Mouse (Mus musculus) E14TG2a.4 (cell line): ENCODE measurements around the gene Gm47996.
"Not testable (repeated sequence)": the region's sequence is repeated elsewhere in the genome, so short reads cannot be mapped to it uniquely, and the experiment has no call there.

Experiments
- H3K27me3 ChIP-seq: 2 replicates; pipeline ENCODE4 v1.6.1; 2014; ENCODE audit warnings: low read length, control low read depth; ENCODE audit not compliant: insufficient read depth
- H3K36me3 ChIP-seq: 2 replicates; pipeline ENCODE4 v1.6.1; 2014; ENCODE audit warnings: low read length, control low read depth; ENCODE audit not compliant: insufficient read depth
- H3K4me1 ChIP-seq: replicated peaks from 2 replicates; pipeline ENCODE4 v1.6.1; 2014; ENCODE audit warnings: low read depth, low read length, control low read depth
- H3K4me3 ChIP-seq: replicated peaks from 2 replicates; pipeline ENCODE4 v1.5.1; 2014; ENCODE audit warnings: mild to moderate bottlenecking, low read length
- H3K9me3 ChIP-seq: 2 replicates; pipeline ENCODE4 v1.6.1; 2014; ENCODE audit warnings: low read length, control low read depth
- CTCF ChIP-seq: conservative IDR thresholded peaks from 2 replicates; pipeline ENCODE4 v1.5.1; 2014; ENCODE audit warnings: low read length
- NANOG ChIP-seq: IDR thresholded peaks from 2 replicates; pipeline ENCODE4 v1.6.1; 2014; ENCODE audit warnings: borderline replicate concordance, low read length, mixed read lengths
- POU5F1 ChIP-seq: IDR thresholded peaks from 2 replicates; pipeline ENCODE4 v1.6.1; 2014; ENCODE audit warnings: low read length, borderline replicate concordance

The Gm47996 gene

GRCm38 (mm10) chr1:151178505-151179083 lies 31.3 kb upstream of the Gm47996 start:
- TF ChIP-seq CTCF (no peak), NANOG (peak; percentile 80), POU5F1 (no peak)
- no peaks in the 10 kb centered on the region for H3K36me3 ChIP-seq
- H3K27me3 ChIP-seq: 0 out of 2 replicates have a peak, but pooled peaks cover 5% of the 10 kb centered on the region
- no peak overlapping the region for H3K4me3 ChIP-seq
- H3K9me3 ChIP-seq: no peaks in the 10 kb centered on the region
- H3K4me1 ChIP-seq: peaks cover 27% of the 10 kb centered on the region

- Histone ChIP-seq H3K9me3 (no peaks in the 10 kb centered on the region), H3K36me3 (no peaks in the 10 kb centered on the region), H3K27me3 (0 out of 2 replicates have a peak, but pooled peaks cover 5% of the 10 kb centered on the region), H3K4me3 (no peak overlapping the region), H3K4me1 (peaks cover 27% of the 10 kb centered on the region)
- TF ChIP-seq POU5F1: no peak
- TF ChIP-seq CTCF: no peak
- TF ChIP-seq NANOG: no peak
Measured at GRCm38 (mm10) chr1:151180167-151180566, 29.8 kb upstream of the Gm47996 start.

GRCm38 (mm10) chr1:151182266-151182665 lies 27.7 kb upstream of the Gm47996 start, which contains the start of gene Gm47985:
Gene Gm47985 (plus strand): TSS chr1:151182537.
- not testable (repeated sequence) for H3K27me3 ChIP-seq

GRCm38 (mm10) chr1:151186186-151186585 lies 23.7 kb upstream of the Gm47996 start:
- H3K27me3 ChIP-seq, H3K9me3 ChIP-seq, H3K4me1 ChIP-seq, H3K36me3 ChIP-seq, H3K4me3 ChIP-seq: not testable (repeated sequence)

More at GRCm38 (mm10) chr1:151182266-151182665, 27.7 kb upstream of the Gm47996 start, which contains the start of gene Gm47985:
- peaks cover 15% of the 10 kb centered on the region for H3K4me1 ChIP-seq
- H3K36me3 ChIP-seq, H3K4me3 ChIP-seq, H3K9me3 ChIP-seq: not testable (repeated sequence)

GRCm38 (mm10) chr1:151186879-151187424 lies 23.0 kb upstream of the Gm47996 start:
- H3K27me3 ChIP-seq, H3K9me3 ChIP-seq, H3K36me3 ChIP-seq, H3K4me3 ChIP-seq, H3K4me1 ChIP-seq: not testable (repeated sequence)

- Histone ChIP-seq H3K4me3 (no peak overlapping the region), H3K36me3 (no peaks in the 10 kb centered on the region), H3K27me3 (no peaks in the 10 kb centered on the region), H3K9me3 (no peaks in the 10 kb centered on the region), H3K4me1 (no peaks in the 10 kb centered on the region)
- no peak for TF ChIP-seq CTCF
- TF ChIP-seq NANOG: no peak
- TF ChIP-seq POU5F1: no peak
Measured at GRCm38 (mm10) chr1:151188469-151188868, 21.5 kb upstream of the Gm47996 start.

- H3K36me3 ChIP-seq, H3K27me3 ChIP-seq, H3K4me1 ChIP-seq: not testable (repeated sequence)
Measured at GRCm38 (mm10) chr1:151192075-151192474, 17.9 kb upstream of the Gm47996 start, which contains the start of gene Gm8947. Gene Gm8947 (plus strand): TSS chr1:151192376.

GRCm38 (mm10) chr1:151192739-151193138 lies 17.2 kb upstream of the Gm47996 start:
- not testable (repeated sequence) for H3K36me3 ChIP-seq, H3K27me3 ChIP-seq, H3K9me3 ChIP-seq, H3K4me3 ChIP-seq, H3K4me1 ChIP-seq

More at GRCm38 (mm10) chr1:151192075-151192474, 17.9 kb upstream of the Gm47996 start, which contains the start of gene Gm8947:
- H3K4me3 ChIP-seq, H3K9me3 ChIP-seq: not testable (repeated sequence)

- H3K4me1 ChIP-seq, H3K9me3 ChIP-seq, H3K4me3 ChIP-seq, H3K27me3 ChIP-seq, H3K36me3 ChIP-seq: not testable (repeated sequence)
Measured at GRCm38 (mm10) chr1:151195986-151196385, 13.9 kb upstream of the Gm47996 start.

- H3K4me3 ChIP-seq, H3K4me1 ChIP-seq, H3K27me3 ChIP-seq, H3K36me3 ChIP-seq, H3K9me3 ChIP-seq: not testable (repeated sequence)
Measured at GRCm38 (mm10) chr1:151196690-151197089, 13.2 kb upstream of the Gm47996 start.

- not testable (repeated sequence) for H3K36me3 ChIP-seq, H3K4me3 ChIP-seq, H3K27me3 ChIP-seq, H3K9me3 ChIP-seq, H3K4me1 ChIP-seq
Measured at GRCm38 (mm10) chr1:151198120-151198519, 11.8 kb upstream of the Gm47996 start, which contains the start of gene Gm47995. Gene Gm47995 (plus strand): TSS chr1:151198448.

GRCm38 (mm10) chr1:151200620-151201019 lies 9.3 kb upstream of the Gm47996 start:
- H3K36me3 ChIP-seq, H3K27me3 ChIP-seq, H3K4me3 ChIP-seq, H3K9me3 ChIP-seq, H3K4me1 ChIP-seq: not testable (repeated sequence)

GRCm38 (mm10) chr1:151202771-151203170 lies 7.2 kb upstream of the Gm47996 start:
- not testable (repeated sequence) for H3K27me3 ChIP-seq, H3K4me1 ChIP-seq, H3K4me3 ChIP-seq, H3K36me3 ChIP-seq, H3K9me3 ChIP-seq

- not testable (repeated sequence) for H3K9me3 ChIP-seq, H3K4me1 ChIP-seq, H3K4me3 ChIP-seq, H3K27me3 ChIP-seq, H3K36me3 ChIP-seq
Measured at GRCm38 (mm10) chr1:151203818-151204217, 6.1 kb upstream of the Gm47996 start, which contains the start of gene 3110040M04Rik. Gene 3110040M04Rik (plus strand): TSS chr1:151204121.
